ENCODE assay signal across 9 mouse cellular contexts in genomic region chr11:120352093-120352350, GRCm38 (mm10). TPM values are rescaled to one million over a fixed set of nuclear protein-coding genes. Genes with fewer than 3 reads are reported as not detected.
DNase-seq lines count a peak whose midpoint lies in the region; ATAC-seq and TF ChIP-seq lines count a peak whose summit lies in the region.
"Not testable (repeated sequence)": the region's sequence is repeated elsewhere in the genome, so short reads cannot be mapped to it uniquely, and the experiment has no call there.
"Had no signal": no experiment of that assay in that cellular context is flagged by ENCODE, and none has a peak within 500 bp of the region (broad histone marks: within the 10 kb centered on the region; RNA-seq: fewer than 3 reads in every experiment).

No protein-coding gene starts in this region.

- 94% methylated on average over 5 of the region's 5 CpGs for WGBS in embryonic facial prominence, embryonic 13.5 days
- 92% methylated on average over 5 of the region's 5 CpGs for WGBS in heart, embryonic 10.5 days
- WGBS in hindbrain, embryonic 13.5 days, result 89% methylated on average over 5 of the region's 5 CpGs
- WGBS in kidney, embryonic 14.5 days, result 89% methylated on average over 5 of the region's 5 CpGs
- WGBS in lung, embryonic 14.5 days, result 78% methylated on average over 5 of the region's 5 CpGs
- 93% methylated on average over 5 of the region's 5 CpGs for WGBS in midbrain, embryonic 14.5 days

- not testable (repeated sequence) for H3K4me2 ChIP-seq in embryonic facial prominence, embryonic 13.5 days; hindbrain, embryonic 13.5 days; kidney, embryonic 14.5 days (replicated peaks; ENCODE audit: low read depth, low read length); lung, embryonic 14.5 days; midbrain, embryonic 14.5 days (ENCODE audit: low read length)

- not testable (repeated sequence) for ATAC-seq in embryonic facial prominence, embryonic 13.5 days (ENCODE audit: insufficient number of reproducible peaks, insufficient read depth, low FRiP score, low TSS enrichment, low read depth); hindbrain, embryonic 13.5 days (ENCODE audit: low FRiP score); kidney, embryonic 14.5 days (ENCODE audit: low FRiP score, low TSS enrichment); lung, embryonic 14.5 days (ENCODE audit: insufficient read depth); midbrain, embryonic 14.5 days (ENCODE audit: low FRiP score, low TSS enrichment)

- H3K4me3 ChIP-seq in embryonic facial prominence, embryonic 13.5 days; heart, embryonic 10.5 days; hindbrain, embryonic 13.5 days; kidney, embryonic 14.5 days (ENCODE audit: low read length); lung, embryonic 14.5 days (ENCODE audit: low read depth, low read length); midbrain, embryonic 14.5 days (replicated peaks; ENCODE audit: low read depth, low read length): not testable (repeated sequence)

- not testable (repeated sequence) for TF ChIP-seq CTCF in lung, embryonic 14.5 days (IDR thresholded peaks at IDR 0.05; ENCODE audit: low read depth)

- H3K9ac ChIP-seq in embryonic facial prominence, embryonic 13.5 days; hindbrain, embryonic 13.5 days; lung, embryonic 14.5 days; midbrain, embryonic 14.5 days (replicated peaks; ENCODE audit: low read length): not testable (repeated sequence)
- H3K9ac ChIP-seq in kidney, embryonic 14.5 days (ENCODE audit: low read depth, low read length), result 0 out of 2 replicates have a peak overlapping the region, but pooled peaks have one; percentile 12

- H3K27me3 ChIP-seq in embryonic facial prominence, embryonic 13.5 days; heart, embryonic 10.5 days (ENCODE audit: insufficient read depth, poor library complexity, severe bottlenecking); hindbrain, embryonic 13.5 days; kidney, embryonic 14.5 days (ENCODE audit: control insufficient read depth, insufficient read depth, low read length); lung, embryonic 14.5 days (ENCODE audit: insufficient read depth, low read length); midbrain, embryonic 14.5 days (ENCODE audit: control insufficient read depth, insufficient read depth, low read length): not testable (repeated sequence)

- H3K4me1 ChIP-seq in embryonic facial prominence, embryonic 13.5 days, result peaks cover 41% of the 10 kb centered on the region
- peaks cover 65% of the 10 kb centered on the region for H3K4me1 ChIP-seq in heart, embryonic 10.5 days
- peaks cover 52% of the 10 kb centered on the region for H3K4me1 ChIP-seq in hindbrain, embryonic 13.5 days (replicated peaks)
- H3K4me1 ChIP-seq in kidney, embryonic 14.5 days (ENCODE audit: control insufficient read depth, insufficient read depth, low read length), result peaks cover 29% of the 10 kb centered on the region
- peaks cover 20% of the 10 kb centered on the region for H3K4me1 ChIP-seq in lung, embryonic 14.5 days (ENCODE audit: insufficient read depth)
- H3K4me1 ChIP-seq in midbrain, embryonic 14.5 days (ENCODE audit: control insufficient read depth, insufficient read depth, low read length), result peaks cover 25% of the 10 kb centered on the region

- peak; percentile 72 for DNase-seq in heart, embryonic 10.5 days (ENCODE audit: low spot score)
- DNase-seq in lung, embryonic 14.5 days; midbrain, embryonic 14.5 days: not testable (repeated sequence)
- DNase-seq in right cerebral cortex, adult 18-20 months, result peak; percentile 2

- H3K27ac ChIP-seq in embryonic facial prominence, embryonic 13.5 days, result peak overlapping the region; percentile 99; the same call in 1 of the 2 replicates
- H3K27ac ChIP-seq in heart, embryonic 10.5 days, result peak overlapping the region; percentile 100
- H3K27ac ChIP-seq in hindbrain, embryonic 13.5 days, result peak overlapping the region; percentile 100
- H3K27ac ChIP-seq in kidney, embryonic 14.5 days (ENCODE audit: low read depth, low read length), result peak overlapping the region; percentile 99; the same call in 1 of the 2 replicates
- H3K27ac ChIP-seq in lung, embryonic 14.5 days (ENCODE audit: low read depth), result peak overlapping the region; percentile 100
- peak overlapping the region; percentile 100; the same call in 1 of the 2 replicates for H3K27ac ChIP-seq in midbrain, embryonic 14.5 days (replicated peaks; ENCODE audit: low read depth, low read length)

- not testable (repeated sequence) for H3K9me3 ChIP-seq in embryonic facial prominence, embryonic 13.5 days; heart, embryonic 10.5 days; hindbrain, embryonic 13.5 days; kidney, embryonic 14.5 days (ENCODE audit: control insufficient read depth, low read length); lung, embryonic 14.5 days (ENCODE audit: low read depth, low read length); midbrain, embryonic 14.5 days (ENCODE audit: control insufficient read depth, low read length)

- H3K36me3 ChIP-seq in embryonic facial prominence, embryonic 13.5 days; heart, embryonic 10.5 days; hindbrain, embryonic 13.5 days; kidney, embryonic 14.5 days (ENCODE audit: control insufficient read depth, insufficient read depth, low read length); midbrain, embryonic 14.5 days (ENCODE audit: control insufficient read depth, insufficient read depth, low read length): not testable (repeated sequence)
- peaks cover 13% of the 10 kb centered on the region for H3K36me3 ChIP-seq in lung, embryonic 14.5 days (ENCODE audit: insufficient read depth)

RNA-seq across cellular contexts. Expression of gene Actg1, which starts 3.7 kb away (rescaled TPM):
- 2,524 and 2,741 TPM in 2 replicates for polyA plus RNA-seq in embryonic facial prominence, embryonic 13.5 days (2015; fragmentation: Nextera tagmentation; extraction: Ambion mirVana)
- polyA plus RNA-seq in heart, embryonic 10.5 days (2016; fragmentation: Nextera tagmentation; extraction: Ambion mirVana), result 1,513 and 2,033 TPM in 2 replicates
- 4,110 and 4,339 TPM in 2 replicates for polyA plus RNA-seq in hindbrain, embryonic 13.5 days (2015; fragmentation: Nextera tagmentation; extraction: Ambion mirVana)
- 2,303 and 2,603 TPM in 2 replicates for polyA plus RNA-seq in kidney, embryonic 14.5 days (2014; fragmentation: Nextera tagmentation; extraction: Ambion mirVana)
- polyA plus RNA-seq in lung, embryonic 14.5 days (2014; fragmentation: Nextera tagmentation; extraction: Ambion mirVana), result 2,614 and 2,926 TPM in 2 replicates
- 4,502 and 4,930 TPM in 2 replicates for polyA plus RNA-seq in midbrain, embryonic 14.5 days (2014; fragmentation: Nextera tagmentation; extraction: Ambion mirVana)

RNA-seq across cellular contexts. Expression of gene Fscn2, which starts 9.3 kb away (rescaled TPM):
- 0.25 and 1.1 TPM in 2 replicates for polyA plus RNA-seq in embryonic facial prominence, embryonic 13.5 days (2015; fragmentation: Nextera tagmentation; extraction: Ambion mirVana)
- polyA plus RNA-seq in heart, embryonic 10.5 days (2016; fragmentation: Nextera tagmentation; extraction: Ambion mirVana), result 0.25 and 0.49 TPM in 2 replicates
- 1.6 and 2.6 TPM in 2 replicates for polyA plus RNA-seq in hindbrain, embryonic 13.5 days (2015; fragmentation: Nextera tagmentation; extraction: Ambion mirVana)
- 0.62 and 1.6 TPM in 2 replicates for polyA plus RNA-seq in kidney, embryonic 14.5 days (2014; fragmentation: Nextera tagmentation; extraction: Ambion mirVana)
- polyA plus RNA-seq in lung, embryonic 14.5 days (2014; fragmentation: Nextera tagmentation; extraction: Ambion mirVana), result 0.23 and 0.57 TPM in 2 replicates
- polyA plus RNA-seq in midbrain, embryonic 14.5 days (2014; fragmentation: Nextera tagmentation; extraction: Ambion mirVana), result 1.7 and 2.5 TPM in 2 replicates
- polyA plus RNA-seq: erythroblast, embryonic 14.5 days; liver, adult 2 months had no signal

RNA-seq across cellular contexts. Expression of gene Faap100, which starts 26.5 kb away (rescaled TPM):
- 38.6 and 43.7 TPM in 2 replicates for polyA plus RNA-seq in embryonic facial prominence, embryonic 13.5 days (2015; fragmentation: Nextera tagmentation; extraction: Ambion mirVana)
- polyA plus RNA-seq in heart, embryonic 10.5 days (2016; fragmentation: Nextera tagmentation; extraction: Ambion mirVana), result 32.5 and 35.9 TPM in 2 replicates
- polyA plus RNA-seq in hindbrain, embryonic 13.5 days (2015; fragmentation: Nextera tagmentation; extraction: Ambion mirVana), result 74.6 and 82.4 TPM in 2 replicates
- polyA plus RNA-seq in kidney, embryonic 14.5 days (2014; fragmentation: Nextera tagmentation; extraction: Ambion mirVana), result 32.1 and 40.3 TPM in 2 replicates
- 35.6 and 44.5 TPM in 2 replicates for polyA plus RNA-seq in lung, embryonic 14.5 days (2014; fragmentation: Nextera tagmentation; extraction: Ambion mirVana)
- 95.9 and 114 TPM in 2 replicates for polyA plus RNA-seq in midbrain, embryonic 14.5 days (2014; fragmentation: Nextera tagmentation; extraction: Ambion mirVana)
